In genomic region chr16:38368336-38368735, GRCm38 (mm10) we compare ENCODE assay signal across 10 mouse cellular contexts. TPM values are rescaled to one million over a fixed set of nuclear protein-coding genes. Genes with fewer than 3 reads are reported as not detected.
A peak's percentile ranks its signal among the peaks of the same experiment; 100 is the strongest.
DNase-seq lines count a peak whose midpoint lies in the region; ATAC-seq and TF ChIP-seq lines count a peak whose summit lies in the region.
"Had no signal": no experiment of that assay in that cellular context is flagged by ENCODE, and none has a peak within 500 bp of the region (broad histone marks: within the 10 kb centered on the region; RNA-seq: fewer than 3 reads in every experiment).

No protein-coding gene starts in this region.

- 38% methylated on average over 10 of the region's 10 CpGs for WGBS in hindbrain, postnatal 0 days
- WGBS in hindbrain, embryonic 13.5 days: 65% methylated on average over 10 of the region's 10 CpGs

- TF ChIP-seq CTCF in hindbrain, postnatal 0 days (IDR thresholded peaks at IDR 0.05; ENCODE audit: low read depth): no peak

- intact Hi-C loops in left cerebral cortex, postnatal 36 days (cut with DNase I): no loop called here

- H3K9me3 ChIP-seq in hindbrain, postnatal 0 days (ENCODE audit: low read length): no peaks in the 10 kb centered on the region
- no peaks in the 10 kb centered on the region for H3K9me3 ChIP-seq in hindbrain, embryonic 13.5 days
- H3K9me3 ChIP-seq: hindbrain, embryonic 15.5 days had no signal

- no peaks in the 10 kb centered on the region for H3K27me3 ChIP-seq in hindbrain, postnatal 0 days (ENCODE audit: insufficient read depth, low read length)
- no peaks in the 10 kb centered on the region for H3K27me3 ChIP-seq in hindbrain, embryonic 13.5 days
- H3K27me3 ChIP-seq: hindbrain, embryonic 15.5 days had no signal

- DNase-seq in hindbrain, postnatal 0 days (ENCODE audit: low spot score): peak; percentile 19
- DNase-seq in adipocyte (ENCODE audit: low spot score): peak; percentile 63
- DNase-seq in heart, adult 18-20 months: peak; percentile 62 to 78
- peak; percentile 81 for DNase-seq in left cerebral cortex, postnatal 36 days (ENCODE audit: low spot score in 2 of 2)
- no peak for DNase-seq in spleen, postnatal 14 days (ENCODE audit: low spot score in 2 of 2)
- no peak for DNase-seq in kidney, postnatal 10 days
- DNase-seq in lung, postnatal 25 days (ENCODE audit: low spot score): no peak

- no peak overlapping the region for H3K27ac ChIP-seq in hindbrain, postnatal 0 days
- H3K27ac ChIP-seq in hindbrain, embryonic 13.5 days: no peak overlapping the region
- H3K27ac ChIP-seq: hindbrain, embryonic 15.5 days had no signal

- H3K36me3 ChIP-seq in hindbrain, postnatal 0 days (ENCODE audit: insufficient read depth, low read length): no peaks in the 10 kb centered on the region
- H3K36me3 ChIP-seq in hindbrain, embryonic 13.5 days: no peaks in the 10 kb centered on the region
- H3K36me3 ChIP-seq: hindbrain, embryonic 15.5 days had no signal

- no peaks in the 10 kb centered on the region for H3K4me1 ChIP-seq in hindbrain, postnatal 0 days (ENCODE audit: insufficient read depth, low read length)
- H3K4me1 ChIP-seq in hindbrain, embryonic 13.5 days (replicated peaks): no peaks in the 10 kb centered on the region; the same call in 1 of the 2 replicates
- H3K4me1 ChIP-seq: hindbrain, embryonic 15.5 days had no signal

- H3K4me3 ChIP-seq in hindbrain, postnatal 0 days (ENCODE audit: low read length): no peak overlapping the region
- H3K4me3 ChIP-seq in hindbrain, embryonic 13.5 days: no peak overlapping the region
- H3K4me3 ChIP-seq: hindbrain, embryonic 15.5 days had no signal

- H3K9ac ChIP-seq in hindbrain, postnatal 0 days (replicated peaks; ENCODE audit: low read length): no peak overlapping the region
- no peak overlapping the region for H3K9ac ChIP-seq in hindbrain, embryonic 13.5 days
- H3K9ac ChIP-seq: hindbrain, embryonic 15.5 days had no signal

- no peak overlapping the region for H3K4me2 ChIP-seq in hindbrain, postnatal 0 days (ENCODE audit: low read depth, low read length)
- H3K4me2 ChIP-seq in hindbrain, embryonic 13.5 days: no peak overlapping the region
- H3K4me2 ChIP-seq: hindbrain, embryonic 15.5 days had no signal

- ATAC-seq in hindbrain, postnatal 0 days: 0 out of 2 replicates have a peak, but pooled peaks have one; percentile 49
- no peak for ATAC-seq in hindbrain, embryonic 13.5 days (ENCODE audit: low FRiP score)

RNA-seq across cellular contexts. Expression of gene Popdc2, which starts 6.3 kb away (rescaled TPM):
- 0.10 and 0.40 TPM in 2 replicates for total RNA-seq in hindbrain, postnatal 0 days (2014; rRNA removed)
- 0.83 and 1.0 TPM in 2 replicates for polyA plus RNA-seq in hindbrain, postnatal 0 days (2015; fragmentation: Nextera tagmentation; extraction: Ambion mirVana)
- polyA plus RNA-seq in hindbrain, embryonic 13.5 days (2015; fragmentation: Nextera tagmentation; extraction: Ambion mirVana): 0.49 and 0.61 TPM in 2 replicates
- total RNA-seq in heart, adult 18-20 months (2021): 100 to 1,000 TPM; 515 to 590 TPM
- under 1 TPM; 0.47 to 0.77 TPM for total RNA-seq in left cerebral cortex, postnatal 36 days (2021)

RNA-seq across cellular contexts. Expression of gene Gm21987, which starts 21.5 kb away (rescaled TPM):
- total RNA-seq in hindbrain, postnatal 0 days (2014; rRNA removed): not detected in 2 replicates
- not detected in 2 replicates for polyA plus RNA-seq in hindbrain, postnatal 0 days (2015; fragmentation: Nextera tagmentation; extraction: Ambion mirVana)
- polyA plus RNA-seq in hindbrain, embryonic 13.5 days (2015; fragmentation: Nextera tagmentation; extraction: Ambion mirVana): not detected in 2 replicates
- 1 to 10 TPM in 1 of 2 experiments, not detected in 1; 1.4 TPM for total RNA-seq in heart, adult 18-20 months (2021)
- total RNA-seq in left cerebral cortex, postnatal 36 days (2021): not detected
- total RNA-seq: neutrophil, adult 5-6 weeks had no signal
- polyA plus RNA-seq: hindbrain, embryonic 15.5 days had no signal

RNA-seq across cellular contexts. Expression of gene Cox17, which starts 21.5 kb away (rescaled TPM):
- total RNA-seq in hindbrain, postnatal 0 days (2014; rRNA removed): 12.2 and 24.5 TPM in 2 replicates
- 78.5 and 90.1 TPM in 2 replicates for polyA plus RNA-seq in hindbrain, postnatal 0 days (2015; fragmentation: Nextera tagmentation; extraction: Ambion mirVana)
- polyA plus RNA-seq in hindbrain, embryonic 13.5 days (2015; fragmentation: Nextera tagmentation; extraction: Ambion mirVana): 98.7 and 106 TPM in 2 replicates
- total RNA-seq in heart, adult 18-20 months (2021): 100 to 1,000 TPM; 345 to 380 TPM
- 100 to 1,000 TPM; 124 TPM for total RNA-seq in left cerebral cortex, postnatal 36 days (2021)

RNA-seq across cellular contexts. Expression of gene Maats1, which starts 26.4 kb away (rescaled TPM):
- 1.4 TPM in 2 replicates for total RNA-seq in hindbrain, postnatal 0 days (2014; rRNA removed)
- 0.86 and 1.4 TPM in 2 replicates for polyA plus RNA-seq in hindbrain, postnatal 0 days (2015; fragmentation: Nextera tagmentation; extraction: Ambion mirVana)
- polyA plus RNA-seq in hindbrain, embryonic 13.5 days (2015; fragmentation: Nextera tagmentation; extraction: Ambion mirVana): 0.74 and 1.8 TPM in 2 replicates
- under 1 TPM in 1 of 2 experiments, not detected in 1; 0.13 TPM for total RNA-seq in heart, adult 18-20 months (2021)
- 1 to 10 TPM; 1.2 to 1.5 TPM for total RNA-seq in left cerebral cortex, postnatal 36 days (2021)
- total RNA-seq: neutrophil, adult 5-6 weeks had no signal

Comparison
In these comparisons a context has a peak if more than half of its experiments do, and no peak if none do; other contexts are left out.
1. DNase-seq: peak in hindbrain, postnatal 0 days (single experiment), adipocyte (single experiment), heart, adult 18-20 months (2 of 2) and left cerebral cortex, postnatal 36 days (2 of 2); none in spleen, postnatal 14 days (0 of 2), kidney, postnatal 10 days (single experiment) and lung, postnatal 25 days (single experiment).
2. RNA of gene Popdc2, which starts 6.3 kb away (total RNA-seq): 515 to 590 TPM in heart, adult 18-20 months; 0.47 to 0.77 TPM in left cerebral cortex, postnatal 36 days and 0.10 to 0.40 TPM in hindbrain, postnatal 0 days; every median in the first group is over 100 times any median in the second.